Mouse (Mus musculus): Measurements from ENCODE around the gene Dnah14.

Dnah14 gene

GRCm38 (mm10) chr1:181852466-181852865, 276.1 kb downstream of the Dnah14 start:
- no peak for DNase-seq (ENCODE audit: low spot score in 2 of 2)

DNA sequence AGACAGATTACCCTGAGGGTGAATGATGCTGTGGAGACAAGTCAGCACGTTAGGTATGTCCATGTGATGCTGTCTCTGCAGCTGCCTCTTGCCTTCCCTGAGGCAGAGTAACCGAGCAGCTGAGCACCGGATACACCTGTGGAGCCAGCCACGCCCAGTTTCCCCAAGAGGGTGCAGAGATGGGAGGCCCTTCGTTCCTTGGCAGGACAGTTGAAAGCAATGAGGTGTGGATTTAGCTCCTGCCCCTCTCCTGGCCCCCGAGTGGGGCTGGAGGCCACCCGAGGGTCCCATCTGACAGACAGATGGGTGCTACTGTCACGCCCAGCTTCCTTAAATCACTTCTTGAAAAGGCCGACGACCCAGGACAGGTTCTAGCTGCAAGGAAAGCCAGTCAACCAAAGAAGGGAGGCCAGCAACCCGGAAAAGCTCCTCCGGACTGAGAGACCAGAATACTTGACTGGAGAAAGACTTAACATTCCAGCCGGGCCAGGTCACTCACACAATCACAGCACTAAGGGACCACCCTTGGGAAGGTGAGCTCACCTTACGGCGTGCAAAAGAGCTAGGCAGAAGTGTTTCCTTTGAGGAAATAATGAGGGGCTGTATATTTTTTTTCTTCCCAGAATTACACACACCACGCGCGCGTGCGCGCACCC, 276.9 kb downstream of the Dnah14 start:
- no peak for DNase-seq (ENCODE audit: low spot score in 2 of 2)

DNA sequence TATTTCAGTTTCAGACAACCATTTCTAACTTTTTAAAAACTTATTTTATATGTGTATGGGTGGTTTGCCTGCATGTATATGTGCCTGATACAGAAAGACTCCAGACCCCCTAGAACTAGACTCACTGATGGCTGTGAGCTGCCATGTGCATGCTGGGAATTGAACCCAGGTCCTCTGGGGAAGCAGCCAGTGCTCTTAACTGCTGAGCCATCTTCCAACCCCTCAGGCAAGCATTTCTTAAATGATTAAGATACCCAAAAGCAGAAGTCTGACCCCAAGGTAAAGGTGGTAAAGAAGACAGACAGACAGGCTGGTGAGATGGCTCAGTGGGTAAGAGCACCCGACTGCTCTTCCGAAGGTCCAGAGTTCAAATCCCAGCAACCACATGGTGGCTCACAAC, 278.5 kb downstream of the Dnah14 start:
- no peak for DNase-seq (ENCODE audit: low spot score in 2 of 2)

DNA sequence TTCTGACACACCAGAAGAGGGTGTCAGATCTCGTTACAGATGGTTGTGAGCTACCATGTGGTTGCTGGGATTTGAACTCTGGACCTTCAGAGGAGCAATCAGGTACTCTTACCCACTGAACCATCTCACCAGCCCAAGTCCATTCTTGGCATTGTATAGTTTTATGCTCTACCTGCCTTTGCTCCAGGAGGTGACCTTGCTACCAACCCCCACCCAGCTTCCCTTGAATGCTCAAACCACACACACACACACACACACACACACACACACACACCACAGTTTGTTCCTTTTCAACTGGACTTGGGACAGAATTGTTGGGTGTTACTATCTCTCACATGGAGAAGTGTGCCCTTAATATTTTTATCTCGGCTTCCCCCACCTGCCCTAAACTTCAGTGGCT, 280.0 kb downstream of the Dnah14 start:
- DNase-seq (ENCODE audit: low spot score in 2 of 2), result no peak

DNA sequence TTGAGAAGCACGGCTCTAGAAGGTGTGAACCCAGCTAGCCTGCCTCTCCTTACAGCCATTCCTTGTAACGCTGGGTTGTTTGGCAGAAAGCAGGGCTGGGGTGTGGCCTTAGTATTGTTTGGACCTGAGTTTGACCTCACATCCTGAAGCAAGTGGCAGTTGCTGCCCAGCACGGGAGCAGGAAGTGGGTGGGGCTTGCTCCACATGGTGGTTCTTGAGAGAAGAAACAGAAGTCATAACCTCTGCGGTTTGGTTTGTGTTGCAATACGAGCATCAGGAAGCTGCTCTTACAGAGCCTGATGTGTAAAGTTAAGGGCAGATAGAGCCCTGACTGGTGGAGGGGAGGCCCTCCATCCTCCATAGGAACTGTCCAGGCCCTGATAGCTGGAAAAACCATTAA, 284.3 kb downstream of the Dnah14 start:
- DNase-seq (ENCODE audit: low spot score in 2 of 2), result no peak

- no peak for DNase-seq (ENCODE audit: low spot score in 2 of 2)
Measured at GRCm38 (mm10) chr1:181861181-181861902, 285.0 kb downstream of the Dnah14 start.

GRCm38 (mm10) chr1:181862676-181863374, 286.5 kb downstream of the Dnah14 start:
- no peak for DNase-seq (ENCODE audit: low spot score in 2 of 2)

DNA sequence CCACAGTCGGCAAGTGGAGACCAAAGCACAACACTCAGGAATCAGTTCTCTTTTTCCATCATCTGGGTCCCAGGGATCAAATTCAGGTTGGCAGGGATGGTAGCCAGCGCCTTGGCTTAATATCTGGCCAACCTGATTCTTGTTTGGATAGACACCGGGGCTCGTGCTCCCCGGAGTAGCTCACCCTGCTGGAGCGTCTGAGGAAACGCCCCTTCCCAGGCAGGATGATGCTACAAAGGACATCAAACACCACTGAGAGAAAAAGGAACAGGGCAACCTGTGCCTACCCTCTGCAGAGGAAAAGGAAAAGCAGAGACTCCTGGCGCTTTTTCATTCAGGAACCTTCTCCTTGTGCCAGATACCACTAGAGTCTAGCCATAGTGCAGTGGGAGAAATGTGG, 287.1 kb downstream of the Dnah14 start:
- DNase-seq (ENCODE audit: low spot score in 2 of 2), result no peak
